Mouse (Mus musculus) forebrain, embryonic 12.5 days (tissue): ENCODE data around the gene Mynn. TPM values are rescaled to one million over a fixed set of nuclear protein-coding genes. Genes with fewer than 3 reads are reported as not detected.

ENCODE experiments used
- ATAC-seq: fragments of 200-750 bp; cut with Nextera tagmentation; 2 replicates; pipeline ENCODE4 v1.8.0; 2017; ENCODE audit warnings: moderate TSS enrichment; ENCODE audit not compliant: low FRiP score
- H3K27ac ChIP-seq: fragments of 300-500 bp; sonication (generic); 2 replicates; pipeline ENCODE4 v1.5.1; 2016; ENCODE audit warnings: mild to moderate bottlenecking
- H3K27me3 ChIP-seq: fragments of 300-500 bp; sonication (generic); 2 replicates; pipeline ENCODE4 v1.6.1; 2016; ENCODE audit warnings: mild to moderate bottlenecking
- H3K36me3 ChIP-seq: fragments of 300-500 bp; sonication (generic); replicated peaks from 2 replicates; pipeline ENCODE4 v1.6.1; 2016; ENCODE audit warnings: mild to moderate bottlenecking
- H3K4me1 ChIP-seq: fragments of 300-500 bp; sonication (generic); 2 replicates; pipeline ENCODE4 v1.6.1; 2016
- H3K4me2 ChIP-seq: fragments of 300-500 bp; sonication (generic); 2 replicates; pipeline ENCODE4 v1.6.1; 2016; ENCODE audit warnings: mild to moderate bottlenecking, moderate library complexity
- H3K4me3 ChIP-seq: fragments of 300-500 bp; sonication (generic); replicated peaks from 2 replicates; pipeline ENCODE4 v1.5.1; 2016; ENCODE audit warnings: mild to moderate bottlenecking
- H3K9ac ChIP-seq: fragments of 300-500 bp; sonication (generic); 2 replicates; pipeline ENCODE4 v1.6.1; 2016; ENCODE audit warnings: mild to moderate bottlenecking
- H3K9me3 ChIP-seq: fragments of 300-500 bp; sonication (generic); 2 replicates; pipeline ENCODE4 v1.6.1; 2016
- WGBS: fragments of 180-500 bp; shearing (Covaris S2); methylation state at CpG from one replicate; pipeline ENCODE4 v1.1.7; 2016; 5-methylcytosine and 5-hydroxymethylcytosine counted together
- polyA plus RNA-seq: library from polyadenylated mRNA; unstranded; fragments of >200 nt; fragmentation: Nextera tagmentation; extraction: Ambion mirVana; gene quantifications from 2 replicates; pipeline ENCODE4 v1.2.1, GENCODE M21; 2016

Mynn gene
- polyA plus RNA-seq, 1 experiment from 2014 or later = 38.1 TPM

GRCm38 (mm10) chr3:30600717-30601116 lies 1.1 kb upstream of the Mynn start:
- Histone ChIP-seq H3K9me3 (no peaks in the 10 kb centered on the region), H3K4me2 (peak overlapping the region; percentile 73), H3K27me3 (peaks cover 19% of the 10 kb centered on the region), H3K4me3 (peak overlapping the region; percentile 52), H3K9ac (peak overlapping the region; percentile 55), H3K36me3 (peaks cover 13% of the 10 kb centered on the region), H3K4me1 (peaks cover 27% of the 10 kb centered on the region), H3K27ac (peak overlapping the region; percentile 80)
- ATAC-seq = no peak
- under 1% methylated on average over 14 of the region's 14 CpGs for WGBS

GRCm38 (mm10) chr3:30601175-30601574 lies 690 bp upstream of the Mynn start:
- peak; percentile 15; the same call in 1 of the 2 replicates for ATAC-seq
- no peak overlapping the region for H3K27ac ChIP-seq
- H3K27me3 ChIP-seq = peaks cover 19% of the 10 kb centered on the region
- H3K36me3 ChIP-seq = peaks cover 14% of the 10 kb centered on the region
- peak overlapping the region; percentile 52 for H3K4me3 ChIP-seq
- H3K9ac ChIP-seq = peak overlapping the region; percentile 55; the same call in 1 of the 2 replicates
- under 1% methylated on average over 17 of the region's 17 CpGs for WGBS
- no peaks in the 10 kb centered on the region for H3K9me3 ChIP-seq
- peak overlapping the region; percentile 73 for H3K4me2 ChIP-seq
- peaks cover 27% of the 10 kb centered on the region for H3K4me1 ChIP-seq

- Histone ChIP-seq H3K4me3 (peak overlapping the region; percentile 93), H3K27me3 (peaks cover 16% of the 10 kb centered on the region), H3K9me3 (no peaks in the 10 kb centered on the region), H3K9ac (peak overlapping the region; percentile 79; the same call in 1 of the 2 replicates), H3K36me3 (peaks cover 18% of the 10 kb centered on the region), H3K27ac (peak overlapping the region; percentile 94), H3K4me2 (peak overlapping the region; percentile 73), H3K4me1 (peaks cover 27% of the 10 kb centered on the region)
- under 1% methylated on average over 13 of the region's 13 CpGs for WGBS
- ATAC-seq = no peak
These were observed 228 bp upstream of the Mynn start for GRCm38 (mm10) chr3:30601610-30602064.

GRCm38 (mm10) chr3:30602740-30603098 lies 854 bp downstream of the Mynn start:
- peaks cover 12% of the 10 kb centered on the region for H3K27me3 ChIP-seq
- WGBS = 1% methylated on average over 27 of the region's 27 CpGs
- H3K27ac ChIP-seq = peak overlapping the region; percentile 94
- H3K9ac ChIP-seq = peak overlapping the region; percentile 79
- peaks cover 25% of the 10 kb centered on the region for H3K36me3 ChIP-seq
- peak; percentile 72; the same call in 1 of the 2 replicates for ATAC-seq
- H3K4me2 ChIP-seq = peak overlapping the region; percentile 73
- H3K4me1 ChIP-seq = peaks cover 27% of the 10 kb centered on the region
- no peaks in the 10 kb centered on the region for H3K9me3 ChIP-seq
- peak overlapping the region; percentile 93 for H3K4me3 ChIP-seq

- H3K9ac ChIP-seq = peak overlapping the region; percentile 79
- H3K9me3 ChIP-seq = no peaks in the 10 kb centered on the region
- H3K36me3 ChIP-seq = peaks cover 29% of the 10 kb centered on the region
- peak overlapping the region; percentile 73 for H3K4me2 ChIP-seq
- H3K4me1 ChIP-seq = peaks cover 27% of the 10 kb centered on the region
- no peak for ATAC-seq
- WGBS = 29% methylated on average over 10 of the region's 10 CpGs
- peaks cover 7% of the 10 kb centered on the region for H3K27me3 ChIP-seq
- peak overlapping the region; percentile 93 for H3K4me3 ChIP-seq
- 0 out of 2 replicates have a peak overlapping the region, but pooled peaks have one; percentile 94 for H3K27ac ChIP-seq
These were observed 1.4 kb downstream of the Mynn start for GRCm38 (mm10) chr3:30603256-30603655.

- no peaks in the 10 kb centered on the region for H3K27me3 ChIP-seq
- peaks cover 70% of the 10 kb centered on the region for H3K36me3 ChIP-seq
- H3K4me1 ChIP-seq = peaks cover 8% of the 10 kb centered on the region; the same call in 1 of the 2 replicates
- no peak for ATAC-seq
- H3K27ac ChIP-seq = no peak overlapping the region
- 93% methylated on average over 3 of the region's 3 CpGs for WGBS
- H3K9ac ChIP-seq = no peak overlapping the region
- H3K4me2 ChIP-seq = no peak overlapping the region
- no peak overlapping the region for H3K4me3 ChIP-seq
- H3K9me3 ChIP-seq = no peaks in the 10 kb centered on the region
These were observed 7.1 kb downstream of the Mynn start for GRCm38 (mm10) chr3:30608999-30609398.

GRCm38 (mm10) chr3:30610930-30611329 lies 9.1 kb downstream of the Mynn start:
- H3K9me3 ChIP-seq = no peaks in the 10 kb centered on the region
- H3K4me3 ChIP-seq = no peak overlapping the region
- H3K27me3 ChIP-seq = no peaks in the 10 kb centered on the region
- no peaks in the 10 kb centered on the region for H3K4me1 ChIP-seq
- no peak overlapping the region for H3K9ac ChIP-seq
- no peak for ATAC-seq
- H3K4me2 ChIP-seq = no peak overlapping the region
- 93% methylated on average over 4 of the region's 4 CpGs for WGBS
- no peak overlapping the region for H3K27ac ChIP-seq
- peaks cover 73% of the 10 kb centered on the region for H3K36me3 ChIP-seq

- Histone ChIP-seq H3K4me2 (no peak overlapping the region), H3K9ac (no peak overlapping the region), H3K9me3 (no peaks in the 10 kb centered on the region), H3K27me3 (no peaks in the 10 kb centered on the region), H3K4me1 (no peaks in the 10 kb centered on the region), H3K4me3 (no peak overlapping the region), H3K36me3 (peaks cover 33% of the 10 kb centered on the region), H3K27ac (no peak overlapping the region)
- WGBS = 84% methylated on average over 8 of the region's 8 CpGs
- no peak for ATAC-seq
These were observed 18.3 kb downstream of the Mynn start for GRCm38 (mm10) chr3:30620132-30620531.

- no peak overlapping the region for H3K9ac ChIP-seq
- H3K4me3 ChIP-seq = no peak overlapping the region
- no peak for ATAC-seq
- H3K9me3 ChIP-seq = no peaks in the 10 kb centered on the region
- H3K4me2 ChIP-seq = no peak overlapping the region
- no peaks in the 10 kb centered on the region for H3K27me3 ChIP-seq
- no peak overlapping the region for H3K27ac ChIP-seq
- 64% methylated on average over 3 of the region's 3 CpGs for WGBS
- no peaks in the 10 kb centered on the region for H3K4me1 ChIP-seq
- H3K36me3 ChIP-seq = no peaks in the 10 kb centered on the region
These were observed 31.8 kb downstream of the Mynn start for GRCm38 (mm10) chr3:30633681-30634080.

- no peak for ATAC-seq
- H3K9me3 ChIP-seq = no peaks in the 10 kb centered on the region
- no peak overlapping the region for H3K9ac ChIP-seq
- 80% methylated on average over 4 of the region's 4 CpGs for WGBS
- H3K4me2 ChIP-seq = no peak overlapping the region
- no peaks in the 10 kb centered on the region for H3K36me3 ChIP-seq
- no peak overlapping the region for H3K27ac ChIP-seq
- no peak overlapping the region for H3K4me3 ChIP-seq
- no peaks in the 10 kb centered on the region for H3K4me1 ChIP-seq
- no peaks in the 10 kb centered on the region for H3K27me3 ChIP-seq
These were observed 33.8 kb downstream of the Mynn start for GRCm38 (mm10) chr3:30635629-30636028.

GRCm38 (mm10) chr3:30644207-30644606 lies 42.3 kb downstream of the Mynn start, which contains the start of gene Lrriq4:
TSS of gene Lrriq4 (plus strand) at chr3:30644507.
- Histone ChIP-seq H3K4me3 (no peak within 1 kb of the TSS), H3K27me3 (peaks cover 17% of the 10 kb centered on the region), H3K36me3 (no peaks in the 10 kb centered on the region), H3K27ac (no peak within 1 kb of the TSS), H3K9me3 (no peaks in the 10 kb centered on the region), H3K4me2 (no peak within 1 kb of the TSS), H3K4me1 (peaks cover 6% of the 10 kb centered on the region; the same call in 1 of the 2 replicates), H3K9ac (no peak within 1 kb of the TSS)
- ATAC-seq = no peak
- 76% methylated on average over 2 of the region's 2 CpGs for WGBS

- no peaks in the 10 kb centered on the region for H3K36me3 ChIP-seq
- H3K4me3 ChIP-seq = no peak overlapping the region
- no peak overlapping the region for H3K9ac ChIP-seq
- H3K4me2 ChIP-seq = no peak overlapping the region
- no peak for ATAC-seq
- no peak overlapping the region for H3K27ac ChIP-seq
- no peaks in the 10 kb centered on the region for H3K9me3 ChIP-seq
- peaks cover 18% of the 10 kb centered on the region for H3K4me1 ChIP-seq
- H3K27me3 ChIP-seq = peaks cover 39% of the 10 kb centered on the region
- 52% methylated on average over 8 of the region's 8 CpGs for WGBS
These were observed 44.9 kb downstream of the Mynn start for GRCm38 (mm10) chr3:30646761-30647160.

- Histone ChIP-seq H3K4me3 (peak within 1 kb of the TSS; percentile 29), H3K27ac (no peak within 1 kb of the TSS), H3K4me2 (peak within 1 kb of the TSS; percentile 53), H3K4me1 (peaks cover 18% of the 10 kb centered on the region), H3K27me3 (peaks cover 41% of the 10 kb centered on the region), H3K9ac (peak within 1 kb of the TSS; percentile 41; the same call in 1 of the 2 replicates), H3K9me3 (no peaks in the 10 kb centered on the region), H3K36me3 (no peaks in the 10 kb centered on the region)
- 2% methylated on average over 25 of the region's 25 CpGs for WGBS
- ATAC-seq = peak; percentile 85
These were observed 45.7 kb downstream of the Mynn start, which contains the start of gene Lrrc34 for GRCm38 (mm10) chr3:30647440-30648090. TSS of gene Lrrc34 (minus strand) at chr3:30647869.
